Mouse (Mus musculus): ENCODE measurements around the gene Mmp9. TPM values are rescaled to one million over a fixed set of nuclear protein-coding genes. Genes with fewer than 3 reads are reported as not detected.

Gene Mmp9
- total RNA-seq, 2 experiments from 2014 or later: 0.93 to 1.1 TPM

GRCm38 (mm10) chr2:164950501-164950900 lies 9.9 kb downstream of the Mmp9 start:
- no peak for DNase-seq (ENCODE audit: low spot score in 2 of 2)

GRCm38 (mm10) chr2:164951745-164952144 lies 11.2 kb downstream of the Mmp9 start:
- DNase-seq (ENCODE audit: low spot score in 2 of 2): no peak

- no peak for DNase-seq (ENCODE audit: low spot score in 2 of 2)
These were observed 11.9 kb downstream of the Mmp9 start for GRCm38 (mm10) chr2:164952448-164952847.

- peak; percentile 69 to 79 for DNase-seq (ENCODE audit: low spot score in 2 of 2)
These were observed 12.6 kb downstream of the Mmp9 start for GRCm38 (mm10) chr2:164953224-164953623.

- DNase-seq (ENCODE audit: low spot score in 2 of 2): no peak
These were observed 15.1 kb downstream of the Mmp9 start for GRCm38 (mm10) chr2:164955725-164956124.

- no peak for DNase-seq (ENCODE audit: low spot score in 2 of 2)
These were observed 15.6 kb downstream of the Mmp9 start for GRCm38 (mm10) chr2:164956195-164956594.

- no peak for DNase-seq (ENCODE audit: low spot score in 2 of 2)
These were observed 17.2 kb downstream of the Mmp9 start for GRCm38 (mm10) chr2:164957548-164958315.

- peak in 1 of 2 experiments; percentile 45 for DNase-seq (ENCODE audit: low spot score in 2 of 2)
These were observed 20.3 kb downstream of the Mmp9 start, which contains the start of gene Slc12a5 for GRCm38 (mm10) chr2:164960716-164961441. Gene Slc12a5, plus strand, starts transcription at chr2:164960802.

GRCm38 (mm10) chr2:164961506-164962182 lies 21.1 kb downstream of the Mmp9 start:
- DNase-seq (ENCODE audit: low spot score in 2 of 2): peak in 1 of 2 experiments; percentile 49

GRCm38 (mm10) chr2:164962183-164962580 lies 21.6 kb downstream of the Mmp9 start:
- no peak for DNase-seq (ENCODE audit: low spot score in 2 of 2)

GRCm38 (mm10) chr2:164964242-164964894 lies 23.8 kb downstream of the Mmp9 start:
- DNase-seq (ENCODE audit: low spot score in 2 of 2): no peak

- no peak for DNase-seq (ENCODE audit: low spot score in 2 of 2)
These were observed 24.4 kb downstream of the Mmp9 start for GRCm38 (mm10) chr2:164964981-164965380.

GRCm38 (mm10) chr2:164966381-164966780 lies 25.8 kb downstream of the Mmp9 start:
- DNase-seq (ENCODE audit: low spot score in 2 of 2): no peak

- no peak for DNase-seq (ENCODE audit: low spot score in 2 of 2)
These were observed 26.6 kb downstream of the Mmp9 start for GRCm38 (mm10) chr2:164967193-164967592.

- no peak for DNase-seq (ENCODE audit: low spot score in 2 of 2)
These were observed 27.3 kb downstream of the Mmp9 start for GRCm38 (mm10) chr2:164967761-164968440.

GRCm38 (mm10) chr2:164968451-164968851 lies 27.9 kb downstream of the Mmp9 start:
- DNase-seq (ENCODE audit: low spot score in 2 of 2): peak; percentile 59 to 78

GRCm38 (mm10) chr2:164969348-164969781 lies 28.8 kb downstream of the Mmp9 start:
- DNase-seq (ENCODE audit: low spot score in 2 of 2): no peak

- no peak for DNase-seq (ENCODE audit: low spot score in 2 of 2)
These were observed 30.1 kb downstream of the Mmp9 start for GRCm38 (mm10) chr2:164970631-164971196.

- no peak for DNase-seq (ENCODE audit: low spot score in 2 of 2)
These were observed 32.1 kb downstream of the Mmp9 start for GRCm38 (mm10) chr2:164972646-164973045.

GRCm38 (mm10) chr2:164975611-164976010 lies 35.0 kb downstream of the Mmp9 start:
- no peak for DNase-seq (ENCODE audit: low spot score in 2 of 2)
